Mouse (Mus musculus): ENCODE data around the gene Rpl9-ps1.

DNA sequence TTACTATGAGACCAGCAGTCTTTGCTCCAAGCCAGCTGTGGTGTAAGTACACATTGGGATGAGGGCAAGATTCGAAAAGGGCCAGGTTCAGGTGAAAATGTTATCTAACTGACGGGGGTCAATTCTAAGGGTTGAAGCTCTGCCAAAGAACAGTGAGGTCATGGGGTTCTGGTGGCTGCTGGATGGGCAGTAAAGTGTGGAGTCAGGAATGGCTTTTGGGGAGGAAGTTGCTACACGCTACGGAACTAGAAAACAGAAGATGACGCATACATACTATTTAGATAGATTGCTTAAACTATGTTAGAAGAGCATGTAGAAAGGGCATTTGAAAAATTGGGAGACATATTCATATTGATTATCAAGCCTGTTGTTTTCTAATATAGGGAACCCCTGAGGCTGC lies 18.1 kb upstream of the Rpl9-ps1 start:
- TF ChIP-seq CEBPB (IDR thresholded peaks at IDR 0.05; ENCODE audit: low read depth): no peak
- no peak for TF ChIP-seq MAX (IDR thresholded peaks at IDR 0.05)
- no peak for TF ChIP-seq CTCF (IDR thresholded peaks at IDR 0.05; ENCODE audit: control insufficient read depth, insufficient read depth, insufficient read length)

All from C2C12 (cell line).